Mouse (Mus musculus): Measurements from ENCODE around the gene Mme. TPM values are rescaled to one million over a fixed set of nuclear protein-coding genes. Genes with fewer than 3 reads are reported as not detected.

Gene Mme
- total and polyA plus RNA-seq, 2 experiments from 2014 or later: 2.0 to 5.9 TPM

DNA sequence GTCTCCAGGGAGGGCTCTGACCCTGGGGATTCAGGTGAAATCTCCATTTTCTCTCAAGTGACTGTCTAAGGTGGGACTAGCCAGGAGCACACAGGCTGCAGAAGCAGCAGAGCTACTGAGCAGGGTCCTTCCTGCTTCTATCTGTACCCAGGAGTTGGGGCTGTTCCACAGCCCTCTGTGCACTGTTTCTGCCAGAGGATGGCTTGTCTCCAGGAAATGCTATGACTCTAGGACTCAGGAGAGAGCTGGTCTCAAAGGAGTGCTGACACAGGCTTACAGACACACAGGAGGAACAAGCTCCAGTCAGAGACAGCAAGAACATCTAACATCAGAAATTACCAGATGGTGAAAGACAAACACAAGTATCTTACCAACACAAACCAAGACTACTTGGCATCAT lies 176.4 kb downstream of the Mme start:
- no peak for DNase-seq (ENCODE audit: low spot score)
- Histone ChIP-seq H3K4me3 (ENCODE audit: low read depth, low read length) (no peak overlapping the region), H3K9me3 (ENCODE audit: low read length) (no peaks in the 10 kb centered on the region), H3K4me2 (ENCODE audit: low read depth, low read length, poor library complexity, severe bottlenecking) (no peak overlapping the region), H3K36me3 (ENCODE audit: insufficient read depth, low read length) (no peaks in the 10 kb centered on the region), H3K4me1 (ENCODE audit: insufficient read depth, low read length) (no peaks in the 10 kb centered on the region), H3K9ac (replicated peaks; ENCODE audit: low read length, poor library complexity, severe bottlenecking) (no peak overlapping the region), H3K27me3 (ENCODE audit: insufficient read depth, low read length) (no peaks in the 10 kb centered on the region), H3K27ac (ENCODE audit: low read depth, low read length) (no peak overlapping the region)
- no peak for TF ChIP-seq CTCF (IDR thresholded peaks at IDR 0.05)
- no peak for ATAC-seq (ENCODE audit: low FRiP score)

DNA sequence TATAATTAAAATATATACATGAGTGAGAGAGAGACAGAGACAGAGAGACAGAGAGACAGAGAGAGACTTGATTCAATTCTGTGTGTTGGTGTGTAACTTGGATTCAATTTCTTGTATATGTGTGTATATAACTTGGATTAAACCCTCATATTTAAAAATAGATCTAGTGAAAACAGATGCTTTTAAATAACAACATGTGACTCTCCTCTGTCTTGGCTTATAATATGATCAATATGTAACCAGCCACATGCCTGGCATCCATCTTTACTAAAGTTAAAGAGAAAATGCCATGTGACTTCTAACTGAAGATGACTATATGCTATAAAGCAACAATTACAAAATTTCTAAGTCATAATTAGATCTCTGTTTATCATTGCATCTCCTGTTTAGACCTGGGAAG lies 182.2 kb downstream of the Mme start:
- Histone ChIP-seq H3K9ac (replicated peaks; ENCODE audit: low read length, poor library complexity, severe bottlenecking) (no peak overlapping the region), H3K27me3 (ENCODE audit: insufficient read depth, low read length) (no peaks in the 10 kb centered on the region), H3K36me3 (ENCODE audit: insufficient read depth, low read length) (no peaks in the 10 kb centered on the region), H3K27ac (ENCODE audit: low read depth, low read length) (no peak overlapping the region), H3K4me3 (ENCODE audit: low read depth, low read length) (no peak overlapping the region), H3K4me2 (ENCODE audit: low read depth, low read length, poor library complexity, severe bottlenecking) (no peak overlapping the region), H3K9me3 (ENCODE audit: low read length) (no peaks in the 10 kb centered on the region), H3K4me1 (ENCODE audit: insufficient read depth, low read length) (no peaks in the 10 kb centered on the region)
- ATAC-seq (ENCODE audit: low FRiP score) (no peak), DNase-seq (ENCODE audit: low spot score) (no peak)
- TF ChIP-seq CTCF (IDR thresholded peaks at IDR 0.05): no peak

Other genes starting within 250 kb of the Mme start
- gene Gm34302, start 242.3 kb downstream of the Mme start, total RNA-seq (2014; rRNA removed): not detected in 2 replicates
- not detected in 2 replicates for gene Gm34302, start 242.3 kb downstream of the Mme start, polyA plus RNA-seq (2015; fragmentation: Nextera tagmentation; extraction: Ambion mirVana)

Measured in midbrain, postnatal 0 days (tissue).